Mouse (Mus musculus) neutrophil, adult 65 days (primary cell): ENCODE results near the gene Slitrk6. TPM values are rescaled to one million over a fixed set of nuclear protein-coding genes. Genes with fewer than 3 reads are reported as not detected.

ENCODE experiments used
- total RNA-seq: library from RNA; stranded (reverse); gene quantifications from 2 replicates; pipeline ENCODE4 v1.2.4, GENCODE M21; 2023

Gene Slitrk6
- not detected in 2 replicates for total RNA-seq

GRCm38 (mm10) chr14:110754484-110755307, at the start of gene Slitrk6:
Gene Slitrk6 (minus strand): TSS chr14:110755149.

